Comparison of ENCODE assay signal across 8 mouse cellular contexts in the genomic region with DNA sequence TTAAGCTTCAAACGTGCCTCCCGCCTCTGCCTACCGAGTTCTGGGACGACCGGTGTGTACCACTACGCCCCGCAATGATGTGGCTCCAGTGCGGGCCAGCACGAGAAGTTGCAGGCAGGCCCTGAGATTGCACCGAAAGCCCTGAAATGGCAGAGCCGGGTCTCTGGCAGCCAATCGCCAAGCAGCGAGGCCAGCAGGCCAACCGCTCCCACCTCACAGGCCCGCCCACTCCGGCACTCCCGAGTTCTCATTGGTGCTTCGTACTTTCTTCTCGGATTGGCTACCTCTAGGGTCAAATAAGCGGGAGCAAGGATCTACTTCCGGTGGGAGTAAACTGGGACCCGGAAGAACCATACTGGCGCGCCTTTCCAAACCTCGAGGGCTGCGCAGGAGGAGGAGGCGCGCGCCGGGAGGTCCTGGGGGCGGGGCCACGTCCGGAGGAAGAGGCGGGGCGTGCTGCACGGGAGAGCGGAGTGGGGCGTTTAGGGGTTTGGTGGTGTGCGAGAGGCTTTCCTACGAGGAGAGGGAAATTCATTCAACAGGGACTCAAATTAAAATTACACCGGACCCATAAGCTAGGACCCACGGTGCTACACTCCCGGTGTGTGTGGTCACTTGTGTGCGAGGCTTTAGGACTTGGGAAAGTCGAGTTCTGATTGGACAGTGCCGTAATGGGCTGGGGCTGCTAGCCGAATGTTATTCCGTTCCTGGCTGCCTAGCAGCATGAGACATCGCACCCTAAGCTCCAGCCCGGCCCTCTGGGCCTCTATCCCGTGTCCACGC. TPM values are rescaled to one million over a fixed set of nuclear protein-coding genes. Genes with fewer than 3 reads are reported as not detected.
DNase-seq lines count a peak whose midpoint lies in the region; ATAC-seq and TF ChIP-seq lines count a peak whose summit lies in the region.

Gene Ogg1 (plus strand): TSS at position 440 of the 783 bp plus-strand sequence.

- no peak for TF ChIP-seq EP300 in CH12.LX (IDR thresholded peaks at IDR 0.05; ENCODE audit: low read length)

- H3K9ac ChIP-seq in CH12.LX (ENCODE audit: insufficient read depth, low read depth), result peak within 1 kb of the TSS; percentile 82
- H3K9ac ChIP-seq in forebrain, embryonic 11.5 days (ENCODE audit: low read length), result peak within 1 kb of the TSS; percentile 83
- peak within 1 kb of the TSS; percentile 89 for H3K9ac ChIP-seq in heart, embryonic 16.5 days (ENCODE audit: low read length)
- peak within 1 kb of the TSS; percentile 67 for H3K9ac ChIP-seq in liver, embryonic 15.5 days
- peak within 1 kb of the TSS; percentile 75 for H3K9ac ChIP-seq in neural tube, embryonic 12.5 days

- H3K4me3 ChIP-seq in CH12.LX (replicated peaks in 1 of 3; ENCODE audit: low read depth in 2 of 3, low read length in 2 of 3, poor library complexity in 1 of 3), result peak within 1 kb of the TSS; percentile 60 to 96 (median 74)
- H3K4me3 ChIP-seq in forebrain, embryonic 11.5 days (ENCODE audit: low read depth, low read length), result peak within 1 kb of the TSS; percentile 60
- peak within 1 kb of the TSS; percentile 70 for H3K4me3 ChIP-seq in heart, embryonic 16.5 days (ENCODE audit: low read length)
- peak within 1 kb of the TSS; percentile 75 for H3K4me3 ChIP-seq in liver, embryonic 15.5 days (replicated peaks)
- peak within 1 kb of the TSS; percentile 47 for H3K4me3 ChIP-seq in neural tube, embryonic 12.5 days

- no peak; the same call in 1 of the 2 replicates for TF ChIP-seq RAD21 in CH12.LX (IDR thresholded peaks at IDR 0.05; ENCODE audit: low read depth, low read length)

- TF ChIP-seq POLR2A in CH12.LX (IDR thresholded peaks at IDR 0.05; ENCODE audit: low read depth, low read length), result peak; percentile 89

- peaks cover 12 to 43% of the 10 kb centered on the region in 2 experiments for H3K4me1 ChIP-seq in CH12.LX (ENCODE audit: control insufficient read depth in 1 of 2, insufficient read depth in 2 of 2)
- H3K4me1 ChIP-seq in forebrain, embryonic 11.5 days (replicated peaks; ENCODE audit: control insufficient read depth, insufficient read depth, low read length), result no peaks in the 10 kb centered on the region; the same call in 1 of the 2 replicates
- H3K4me1 ChIP-seq in heart, embryonic 16.5 days (ENCODE audit: control insufficient read depth, insufficient read depth, low read length), result peaks cover 12% of the 10 kb centered on the region; the same call in 1 of the 2 replicates
- peaks cover 42% of the 10 kb centered on the region for H3K4me1 ChIP-seq in liver, embryonic 15.5 days (replicated peaks)
- H3K4me1 ChIP-seq in neural tube, embryonic 12.5 days, result peaks cover 15% of the 10 kb centered on the region

- peak within 1 kb of the TSS; percentile 48 for H3K27ac ChIP-seq in CH12.LX (ENCODE audit: insufficient read depth, low read depth)
- peak within 1 kb of the TSS; percentile 90 for H3K27ac ChIP-seq in forebrain, embryonic 11.5 days (ENCODE audit: low read depth, low read length)
- peak within 1 kb of the TSS; percentile 95 for H3K27ac ChIP-seq in heart, embryonic 16.5 days (ENCODE audit: low read length)
- H3K27ac ChIP-seq in liver, embryonic 15.5 days (replicated peaks), result peak within 1 kb of the TSS; percentile 88
- H3K27ac ChIP-seq in neural tube, embryonic 12.5 days, result peak within 1 kb of the TSS; percentile 83

- WGBS in forebrain, embryonic 11.5 days, result under 1% methylated on average over 52 of the region's 52 CpGs
- under 1% methylated on average over 52 of the region's 52 CpGs for WGBS in heart, embryonic 16.5 days
- under 1% methylated on average over 52 of the region's 52 CpGs for WGBS in liver, embryonic 15.5 days (ENCODE audit: insufficient replicate concordance)
- under 1% methylated on average over 52 of the region's 52 CpGs for WGBS in neural tube, embryonic 12.5 days

- in situ Hi-C loops in CH12.LX (cut with MboI; ENCODE audit: low pct_ligation_motif_present, low pct_unique_long_range_greater_than_20kb, low sequenced_read_pairs), result no loop called here

- dilution Hi-C loops in CH12.LX (cut with MboI; ENCODE audit: extremely low pct_ligation_motif_present, extremely low pct_unique_long_range_greater_than_20kb, low sequenced_read_pairs), result no loop called here

- peak within 1 kb of the TSS; percentile 70 for H3K4me2 ChIP-seq in CH12.LX (ENCODE audit: insufficient read depth, low read depth, poor library complexity, severe bottlenecking)
- H3K4me2 ChIP-seq in forebrain, embryonic 11.5 days (ENCODE audit: low read depth, low read length, severe bottlenecking), result peak within 1 kb of the TSS; percentile 90
- peak within 1 kb of the TSS; percentile 99 for H3K4me2 ChIP-seq in heart, embryonic 16.5 days (ENCODE audit: low read depth, low read length)
- H3K4me2 ChIP-seq in liver, embryonic 15.5 days, result peak within 1 kb of the TSS; percentile 91
- peak within 1 kb of the TSS; percentile 64 for H3K4me2 ChIP-seq in neural tube, embryonic 12.5 days (replicated peaks)

- peaks cover 47 to 65% of the 10 kb centered on the region in 2 experiments for H3K36me3 ChIP-seq in CH12.LX (replicated peaks in 1 of 2; ENCODE audit: control insufficient read depth in 1 of 2, insufficient read depth in 1 of 2, low read length in 1 of 2)
- H3K36me3 ChIP-seq in forebrain, embryonic 11.5 days (ENCODE audit: control insufficient read depth, insufficient read depth, low read length), result peaks cover 8% of the 10 kb centered on the region; the same call in 1 of the 2 replicates
- peaks cover 28% of the 10 kb centered on the region for H3K36me3 ChIP-seq in heart, embryonic 16.5 days (ENCODE audit: control insufficient read depth, insufficient read depth)
- H3K36me3 ChIP-seq in liver, embryonic 15.5 days (replicated peaks), result peaks cover 52% of the 10 kb centered on the region
- peaks cover 44% of the 10 kb centered on the region for H3K36me3 ChIP-seq in neural tube, embryonic 12.5 days

- DNase-seq in CH12.LX (ENCODE audit: extremely low read depth), result peak; percentile 99
- DNase-seq in c-Kit-positive CD71-positive TER-119-negative erythroid progenitor cells, embryonic 14.5 days (ENCODE audit: low read depth), result peak; percentile 97
- DNase-seq in forebrain, embryonic 11.5 days (ENCODE audit: low spot score), result peak; percentile 97
- DNase-seq in kidney, postnatal 36 days, result peak; percentile 98 to 100
- DNase-seq in telencephalon, adult 2 months (ENCODE audit: low read depth, low spot score), result peak; percentile 99

- H3K27me3 ChIP-seq in CH12.LX (replicated peaks), result no peaks in the 10 kb centered on the region
- H3K27me3 ChIP-seq in forebrain, embryonic 11.5 days (ENCODE audit: control insufficient read depth, insufficient read depth, low read length), result no peaks in the 10 kb centered on the region
- no peaks in the 10 kb centered on the region for H3K27me3 ChIP-seq in heart, embryonic 16.5 days (ENCODE audit: control insufficient read depth, insufficient read depth, low read length)
- no peaks in the 10 kb centered on the region for H3K27me3 ChIP-seq in liver, embryonic 15.5 days
- H3K27me3 ChIP-seq in neural tube, embryonic 12.5 days (replicated peaks), result no peaks in the 10 kb centered on the region

- no peaks in the 10 kb centered on the region for H3K79me2 ChIP-seq in CH12.LX (replicated peaks; ENCODE audit: control insufficient read depth, extremely low read depth, insufficient read depth, poor library complexity, severe bottlenecking)

- no peaks in the 10 kb centered on the region for H3K9me3 ChIP-seq in CH12.LX (replicated peaks; ENCODE audit: low read length)
- no peaks in the 10 kb centered on the region for H3K9me3 ChIP-seq in forebrain, embryonic 11.5 days (ENCODE audit: control insufficient read depth, low read length)
- H3K9me3 ChIP-seq in heart, embryonic 16.5 days (replicated peaks; ENCODE audit: control insufficient read depth, low read length), result no peaks in the 10 kb centered on the region
- H3K9me3 ChIP-seq in liver, embryonic 15.5 days (replicated peaks), result no peaks in the 10 kb centered on the region
- H3K9me3 ChIP-seq in neural tube, embryonic 12.5 days, result no peaks in the 10 kb centered on the region

- ATAC-seq in forebrain, embryonic 11.5 days (replicated peaks; ENCODE audit: low FRiP score), result peak; percentile 99
- peak; percentile 98 for ATAC-seq in heart, embryonic 16.5 days (replicated peaks; ENCODE audit: extremely low read depth, insufficient read depth, low FRiP score)
- peak; percentile 98 for ATAC-seq in liver, embryonic 15.5 days (ENCODE audit: insufficient read depth)
- peak; percentile 99 for ATAC-seq in neural tube, embryonic 12.5 days (ENCODE audit: low FRiP score, low read depth)

- TF ChIP-seq CTCF in CH12.LX (conservative IDR thresholded peaks at IDR 0.05 in 1 of 2, IDR thresholded peaks at IDR 0.05 in 1 of 2; ENCODE audit: low read depth in 2 of 2, low read length in 2 of 2), result no peak

TF ChIP-seq in CH12.LX, 34 proteins besides CTCF, POLR2A, EP300 and RAD21 (continues in another document):
- TF ChIP-seq SIN3A (IDR thresholded peaks at IDR 0.05; ENCODE audit: low read length), result peak; percentile 74
- no peak; the same call in 1 of the 2 replicates for TF ChIP-seq MEF2A (IDR thresholded peaks at IDR 0.05; ENCODE audit: borderline replicate concordance, low read depth, low read length)
- TF ChIP-seq ZNF384 (IDR thresholded peaks at IDR 0.05; ENCODE audit: low read depth, low read length), result no peak
- no peak for TF ChIP-seq USF2 (conservative IDR thresholded peaks at IDR 0.05; ENCODE audit: low read depth, low read length)
- TF ChIP-seq KAT2A (IDR thresholded peaks at IDR 0.05; ENCODE audit: insufficient replicate concordance, low read length), result peak; percentile 85; the same call in 1 of the 2 replicates
- TF ChIP-seq ZMIZ1 (IDR thresholded peaks at IDR 0.05; ENCODE audit: low read depth, low read length), result no peak
- no peak; the same call in 1 of the 2 replicates for TF ChIP-seq GABPA (IDR thresholded peaks at IDR 0.05; ENCODE audit: insufficient replicate concordance, low read depth, low read length)
- TF ChIP-seq MAFK (IDR thresholded peaks at IDR 0.05; ENCODE audit: insufficient replicate concordance, low read length), result no peak
- TF ChIP-seq ETS1 (conservative IDR thresholded peaks at IDR 0.05; ENCODE audit: low read depth, low read length), result no peak
- peak; percentile 82 for TF ChIP-seq IRF4 (IDR thresholded peaks at IDR 0.05; ENCODE audit: low read depth, low read length)
- TF ChIP-seq MAX (IDR thresholded peaks at IDR 0.05; ENCODE audit: low read length), result peak; percentile 21; the same call in 1 of the 2 replicates
- TF ChIP-seq PAX5 (IDR thresholded peaks at IDR 0.05; ENCODE audit: low read length), result no peak
- TF ChIP-seq JUN (IDR thresholded peaks at IDR 0.05; ENCODE audit: insufficient read depth, low read depth, low read length), result no peak

RNA-seq across cellular contexts. Expression of gene Ogg1, which starts in this region (rescaled TPM):
- 12.5 and 13.8 TPM in 2 replicates for total RNA-seq in CH12.LX (2012; rRNA removed)
- total RNA-seq in CH12.LX (2014; rRNA removed), result 14.4 and 14.5 TPM in 2 replicates
- polyA plus RNA-seq in CH12.LX (2012; ENCODE audit: insufficient read length, low read depth), result 19.5 and 20.1 TPM in 2 replicates
- 14.2 and 14.5 TPM in 2 replicates for polyA plus RNA-seq in forebrain, embryonic 11.5 days (2014; fragmentation: Nextera tagmentation; extraction: Ambion mirVana)
- 8.1 and 9.9 TPM in 2 replicates for polyA plus RNA-seq in heart, embryonic 16.5 days (2015; fragmentation: Nextera tagmentation; extraction: Ambion mirVana)
- 5.2 and 5.4 TPM in 2 replicates for polyA plus RNA-seq in liver, embryonic 15.5 days (2015; fragmentation: Nextera tagmentation; extraction: Ambion mirVana)
- polyA plus RNA-seq in neural tube, embryonic 12.5 days (2016; fragmentation: Nextera tagmentation; extraction: Ambion mirVana), result 12.6 and 14.3 TPM in 2 replicates

Comparison
In these comparisons a context has a peak if more than half of its experiments do, and no peak if none do; other contexts are left out.
1. Peak in every context shown above with its lines: DNase-seq, ATAC-seq, H3K4me3 ChIP-seq and H3K27ac ChIP-seq.